Mouse (Mus musculus) MEL (cell line): ENCODE data around the gene Afg1l.

ENCODE experiments used
- CHD2 ChIP-seq: IDR thresholded peaks from 2 replicates; pipeline ENCODE4 v1.6.1; 2011; ENCODE audit warnings: low read length, improper control_type of control experiment
- CTCF ChIP-seq, 3 experiments: IDR thresholded peaks in 2 of 3; conservative IDR thresholded peaks in 1 of 3; 2 replicates each; pipeline ENCODE4 v1.5.1; 2011 to 2012; ENCODE audit warnings: low read length in 3 of 3, low read depth in 2 of 3, mild to moderate bottlenecking in 2 of 3, improper control_type of control experiment in 1 of 3, inconsistent platforms in 1 of 3, mixed read lengths in 1 of 3, moderate library complexity in 1 of 3; ENCODE audit not compliant: control insufficient read depth in 1 of 3, insufficient read depth in 1 of 3, poor library complexity in 1 of 3, severe bottlenecking in 1 of 3
- HCFC1 ChIP-seq: IDR thresholded peaks from 2 replicates; pipeline ENCODE4 v1.6.1; 2012; ENCODE audit warnings: low read depth, mild to moderate bottlenecking, inconsistent platforms, low read length, improper control_type of control experiment, moderate library complexity
- JUND ChIP-seq: IDR thresholded peaks from 2 replicates; pipeline ENCODE4 v1.6.1; 2011; ENCODE audit warnings: low read depth, mild to moderate bottlenecking, improper control_type of control experiment, low read length
- MAZ ChIP-seq: IDR thresholded peaks from 2 replicates; pipeline ENCODE4 v1.6.1; 2012; ENCODE audit warnings: low read depth, mild to moderate bottlenecking, inconsistent platforms, low read length, improper control_type of control experiment
- POLR2A ChIP-seq, 2 experiments: IDR thresholded peaks; 2 replicates each; pipeline ENCODE4 v1.6.1; 2011 to 2012; ENCODE audit warnings: low read length in 2 of 2, mild to moderate bottlenecking in 2 of 2, control low read depth in 1 of 2, improper control_type of control experiment in 1 of 2, low read depth in 1 of 2, moderate library complexity in 1 of 2; ENCODE audit not compliant: control insufficient read depth in 1 of 2, insufficient read depth in 1 of 2, poor library complexity in 1 of 2
- USF1 ChIP-seq: IDR thresholded peaks from 2 replicates; pipeline ENCODE4 v1.6.1; 2014; ENCODE audit warnings: low read depth, mild to moderate bottlenecking, inconsistent platforms, low read length, improper control_type of control experiment, moderate library complexity
- ZMIZ1 ChIP-seq: IDR thresholded peaks from 2 replicates; pipeline ENCODE4 v1.6.1; 2012; ENCODE audit warnings: low read depth, mild to moderate bottlenecking, inconsistent platforms, low read length, improper control_type of control experiment, moderate library complexity
- ZNF384 ChIP-seq: IDR thresholded peaks from 2 replicates; pipeline ENCODE4 v1.6.1; 2012; ENCODE audit warnings: low read depth, mild to moderate bottlenecking, inconsistent platforms, low read length, improper control_type of control experiment

DNA sequence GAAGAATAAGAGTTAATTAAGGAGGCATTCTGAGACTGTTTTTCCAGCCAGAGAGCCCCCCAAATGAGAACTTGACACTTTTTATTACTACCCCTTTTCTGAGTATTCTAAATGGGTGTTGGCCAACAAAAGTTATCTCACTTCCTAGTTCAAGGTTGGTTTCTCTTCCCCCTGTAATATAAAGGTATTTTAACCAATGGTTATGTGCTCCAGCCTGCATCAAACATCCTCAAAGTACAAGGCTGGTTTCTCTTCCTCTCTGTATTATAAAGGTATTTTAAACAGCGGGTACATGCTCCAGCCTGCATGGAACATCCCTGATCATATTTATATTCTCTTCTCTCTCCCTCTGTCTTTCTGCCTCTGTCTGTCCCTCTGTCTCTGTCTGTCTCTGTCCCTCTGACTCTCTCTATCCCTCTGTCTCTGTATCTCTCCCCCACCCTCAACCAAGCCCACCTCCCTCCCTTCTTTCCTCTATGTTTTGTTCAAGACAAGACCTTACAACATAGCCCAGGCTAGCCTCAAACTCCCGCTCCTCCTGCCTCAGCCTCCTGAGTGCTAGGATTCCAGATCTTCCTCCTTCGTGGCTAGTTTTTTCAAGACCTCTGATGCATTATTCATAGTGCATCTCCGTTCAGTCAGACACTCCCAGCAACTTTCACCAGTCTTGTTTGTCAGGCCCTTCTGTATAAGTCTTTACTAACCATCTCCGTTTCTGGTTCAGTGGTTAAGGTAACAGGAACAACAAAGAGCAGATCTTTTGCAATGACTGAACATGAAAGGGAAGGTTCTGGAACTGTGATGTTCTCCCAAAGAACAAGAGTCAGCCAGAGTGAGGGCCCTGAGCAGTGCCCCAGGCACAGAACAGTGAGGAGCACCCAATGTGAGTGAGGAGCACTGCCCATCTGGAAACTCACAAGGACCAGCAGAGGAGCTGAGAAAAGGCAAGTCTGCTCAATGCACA lies 41.2 kb downstream of the Afg1l start:
- TF ChIP-seq CHD2: no peak
- no peak for TF ChIP-seq CTCF (IDR thresholded peaks at IDR 0.05 in 2 of 3, conservative IDR thresholded peaks at IDR 0.05 in 1 of 3; ENCODE audit: control insufficient read depth in 1 of 3, insufficient read depth in 1 of 3, low read depth in 2 of 3, low read length in 3 of 3, poor library complexity in 1 of 3, severe bottlenecking in 1 of 3)
- TF ChIP-seq ZNF384: no peak
- TF ChIP-seq POLR2A (IDR thresholded peaks at IDR 0.05; ENCODE audit: control insufficient read depth in 1 of 2, insufficient read depth in 1 of 2, low read depth in 1 of 2, low read length in 2 of 2, poor library complexity in 1 of 2): no peak
- TF ChIP-seq USF1: no peak
- no peak for TF ChIP-seq ZMIZ1
- no peak for TF ChIP-seq MAZ
- no peak for TF ChIP-seq HCFC1
- TF ChIP-seq JUND: no peak
